Mouse (Mus musculus): ENCODE results near the gene Depp1. TPM values are rescaled to one million over a fixed set of nuclear protein-coding genes. Genes with fewer than 3 reads are reported as not detected.

The Depp1 gene
- polyA plus RNA-seq, 2 experiments = 13.8 to 27.7 TPM

DNA sequence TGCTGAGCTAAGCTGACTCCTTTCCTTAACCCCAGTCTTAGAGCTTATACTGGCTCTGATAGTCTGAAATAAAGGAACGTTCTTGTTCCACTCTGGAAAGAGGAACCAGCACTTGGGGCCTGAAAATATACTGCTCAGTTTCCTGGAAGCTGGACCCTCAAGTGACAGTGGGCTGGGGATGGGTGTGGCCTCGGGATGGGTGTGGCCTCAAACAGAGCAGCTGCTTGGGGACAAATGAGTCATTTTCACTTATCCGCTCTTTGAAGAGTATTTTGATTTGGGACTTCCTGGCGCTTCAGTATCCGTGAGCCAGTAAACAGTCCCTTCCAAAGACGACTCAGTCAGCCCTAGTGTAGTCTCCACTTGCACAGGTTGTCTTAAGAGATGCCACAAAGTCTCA is 31.9 kb downstream of the Depp1 start:
- Histone ChIP-seq H3K4me1 (ENCODE audit: control insufficient read depth, insufficient read depth, low read length) (no peaks in the 10 kb centered on the region), H3K4me3 (replicated peaks; ENCODE audit: low read length) (no peak overlapping the region), H3K36me3 (ENCODE audit: control insufficient read depth, insufficient read depth, low read length) (no peaks in the 10 kb centered on the region), H3K27ac (replicated peaks; ENCODE audit: low read depth, low read length) (no peak overlapping the region), H3K9ac (ENCODE audit: low read depth, low read length, severe bottlenecking) (no peak overlapping the region), H3K4me2 (replicated peaks; ENCODE audit: low read depth, low read length, severe bottlenecking) (no peak overlapping the region), H3K27me3 (ENCODE audit: control insufficient read depth, insufficient read depth, low read length) (no peaks in the 10 kb centered on the region), H3K9me3 (ENCODE audit: control insufficient read depth, low read length) (no peaks in the 10 kb centered on the region)
- no peak for DNase-seq (ENCODE audit: low spot score)
- 45% methylated on average over 6 of the region's 6 CpGs for WGBS
- no peak for TF ChIP-seq POLR2A (IDR thresholded peaks at IDR 0.05; ENCODE audit: borderline replicate concordance, extremely low read depth, insufficient read depth, insufficient read length)
- no peak for ATAC-seq (ENCODE audit: low FRiP score, low read depth)

DNA sequence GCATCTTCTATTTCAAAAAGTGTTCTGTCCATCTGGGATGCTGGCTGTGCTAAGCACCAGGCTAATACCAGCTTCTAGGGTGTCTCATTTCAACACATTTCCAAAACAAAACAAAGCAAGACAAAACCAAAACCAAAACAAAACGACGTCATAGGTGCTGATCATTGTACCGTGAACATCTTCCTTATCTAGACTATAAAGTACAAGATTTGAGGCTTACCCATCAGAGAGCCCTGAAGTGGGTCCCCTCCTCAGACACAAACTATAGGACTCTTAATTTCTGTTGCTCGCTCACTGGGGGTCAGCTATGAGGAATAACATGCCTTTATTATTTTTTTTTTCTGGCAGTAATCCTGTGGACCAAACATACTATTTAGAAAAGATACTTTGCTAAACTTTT is 43.2 kb downstream of the Depp1 start:
- H3K27me3 ChIP-seq (ENCODE audit: control insufficient read depth, insufficient read depth, low read length) = no peaks in the 10 kb centered on the region
- H3K4me1 ChIP-seq (ENCODE audit: control insufficient read depth, insufficient read depth, low read length) = no peaks in the 10 kb centered on the region
- no peak overlapping the region for H3K27ac ChIP-seq (replicated peaks; ENCODE audit: low read depth, low read length)
- 87% methylated on average over 4 of the region's 4 CpGs for WGBS
- no peaks in the 10 kb centered on the region for H3K9me3 ChIP-seq (ENCODE audit: control insufficient read depth, low read length)
- no peak overlapping the region for H3K4me3 ChIP-seq (replicated peaks; ENCODE audit: low read length)
- H3K4me2 ChIP-seq (replicated peaks; ENCODE audit: low read depth, low read length, severe bottlenecking) = no peak overlapping the region
- no peaks in the 10 kb centered on the region for H3K36me3 ChIP-seq (ENCODE audit: control insufficient read depth, insufficient read depth, low read length)
- DNase-seq (ENCODE audit: low spot score) = no peak
- ATAC-seq (ENCODE audit: low FRiP score, low read depth) = no peak
- H3K9ac ChIP-seq (ENCODE audit: low read depth, low read length, severe bottlenecking) = no peak overlapping the region
- TF ChIP-seq POLR2A (IDR thresholded peaks at IDR 0.05; ENCODE audit: borderline replicate concordance, extremely low read depth, insufficient read depth, insufficient read length) = no peak

DNA sequence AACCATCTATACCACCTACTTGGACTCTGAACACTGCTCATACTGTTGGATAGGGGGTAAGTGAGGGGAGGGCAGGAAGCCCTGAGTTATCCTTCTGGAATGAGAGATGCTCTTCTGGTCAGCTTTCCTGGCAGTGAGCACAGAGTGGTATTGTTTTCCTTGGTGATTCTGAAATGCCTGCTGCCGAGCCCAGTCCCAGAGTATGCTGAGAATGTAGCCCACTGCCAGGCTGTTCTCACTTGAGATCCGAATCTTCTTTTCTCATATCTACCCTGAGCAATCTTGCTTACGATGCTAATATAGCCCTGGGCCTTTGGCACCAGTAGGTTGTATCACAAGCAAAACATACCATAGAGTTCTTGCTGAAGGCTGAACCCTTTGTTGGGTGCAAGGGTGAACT is 43.9 kb downstream of the Depp1 start:
- no peak overlapping the region for H3K27ac ChIP-seq (replicated peaks; ENCODE audit: low read depth, low read length)
- H3K9ac ChIP-seq (ENCODE audit: low read depth, low read length, severe bottlenecking) = no peak overlapping the region
- no peaks in the 10 kb centered on the region for H3K4me1 ChIP-seq (ENCODE audit: control insufficient read depth, insufficient read depth, low read length)
- H3K27me3 ChIP-seq (ENCODE audit: control insufficient read depth, insufficient read depth, low read length) = no peaks in the 10 kb centered on the region
- TF ChIP-seq POLR2A (IDR thresholded peaks at IDR 0.05; ENCODE audit: borderline replicate concordance, extremely low read depth, insufficient read depth, insufficient read length) = no peak
- H3K4me3 ChIP-seq (replicated peaks; ENCODE audit: low read length) = no peak overlapping the region
- ATAC-seq (ENCODE audit: low FRiP score, low read depth) = no peak
- no peaks in the 10 kb centered on the region for H3K36me3 ChIP-seq (ENCODE audit: control insufficient read depth, insufficient read depth, low read length)
- WGBS = 85% methylated on average over 3 of the region's 3 CpGs
- H3K4me2 ChIP-seq (replicated peaks; ENCODE audit: low read depth, low read length, severe bottlenecking) = no peak overlapping the region
- DNase-seq (ENCODE audit: low spot score) = no peak
- H3K9me3 ChIP-seq (ENCODE audit: control insufficient read depth, low read length) = no peaks in the 10 kb centered on the region

DNA sequence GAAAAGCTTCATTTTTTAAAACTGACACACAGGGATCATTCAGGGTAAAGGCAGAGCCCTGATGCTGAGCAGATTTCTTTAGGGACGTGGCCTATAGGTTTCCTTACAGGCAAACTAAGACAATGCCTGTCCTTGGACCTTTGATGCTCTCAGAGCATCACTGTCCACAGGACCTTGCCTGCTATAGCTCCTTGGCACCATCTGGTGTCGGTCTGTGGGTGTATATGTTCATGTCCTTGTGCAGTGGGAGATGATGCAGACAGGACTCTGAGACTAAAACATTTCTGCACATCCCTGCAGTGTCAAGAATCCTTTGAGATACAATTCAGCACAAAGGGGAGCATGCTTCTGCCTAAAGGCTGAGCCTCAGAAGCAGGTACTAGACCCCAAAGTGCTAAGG is 47.0 kb downstream of the Depp1 start:
- H3K9me3 ChIP-seq (ENCODE audit: control insufficient read depth, low read length) = no peaks in the 10 kb centered on the region
- no peak for ATAC-seq (ENCODE audit: low FRiP score, low read depth)
- no peak overlapping the region for H3K4me3 ChIP-seq (replicated peaks; ENCODE audit: low read length)
- no peak overlapping the region for H3K4me2 ChIP-seq (replicated peaks; ENCODE audit: low read depth, low read length, severe bottlenecking)
- H3K9ac ChIP-seq (ENCODE audit: low read depth, low read length, severe bottlenecking) = no peak overlapping the region
- no peak for DNase-seq (ENCODE audit: low spot score)
- H3K27me3 ChIP-seq (ENCODE audit: control insufficient read depth, insufficient read depth, low read length) = no peaks in the 10 kb centered on the region
- H3K27ac ChIP-seq (replicated peaks; ENCODE audit: low read depth, low read length) = no peak overlapping the region
- H3K4me1 ChIP-seq (ENCODE audit: control insufficient read depth, insufficient read depth, low read length) = no peaks in the 10 kb centered on the region
- TF ChIP-seq POLR2A (IDR thresholded peaks at IDR 0.05; ENCODE audit: borderline replicate concordance, extremely low read depth, insufficient read depth, insufficient read length) = no peak
- no peaks in the 10 kb centered on the region for H3K36me3 ChIP-seq (ENCODE audit: control insufficient read depth, insufficient read depth, low read length)
- 59% methylated on average over 2 of the region's 2 CpGs for WGBS

DNA sequence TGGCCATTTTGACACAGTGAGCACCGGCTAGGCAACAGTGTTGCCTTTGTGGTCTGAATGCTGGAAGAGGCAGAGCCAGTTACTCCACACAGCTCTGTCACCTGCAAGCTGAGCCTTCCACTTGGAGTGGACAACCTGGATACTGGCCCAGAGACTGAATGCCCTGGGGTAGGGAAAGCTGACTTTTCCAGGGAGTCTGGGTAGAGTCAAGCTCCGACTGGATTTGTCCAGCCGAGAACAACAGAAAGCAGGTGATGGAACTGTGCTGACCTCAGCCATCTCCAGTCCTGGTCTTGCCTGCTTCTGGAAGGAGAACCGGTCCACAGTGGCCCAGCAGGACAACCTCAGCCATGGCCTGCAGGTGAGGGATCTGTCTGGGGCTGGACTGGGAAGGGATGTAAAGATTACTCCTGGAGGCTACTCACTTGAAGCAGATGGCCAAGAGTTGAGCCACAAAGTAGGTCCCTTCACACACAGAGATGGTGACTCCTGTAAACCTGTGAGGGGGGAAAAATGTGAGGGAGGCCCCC is 47.6 kb downstream of the Depp1 start:
- no peak overlapping the region for H3K27ac ChIP-seq (replicated peaks; ENCODE audit: low read depth, low read length)
- H3K9ac ChIP-seq (ENCODE audit: low read depth, low read length, severe bottlenecking) = no peak overlapping the region
- no peak overlapping the region for H3K4me3 ChIP-seq (replicated peaks; ENCODE audit: low read length)
- H3K36me3 ChIP-seq (ENCODE audit: control insufficient read depth, insufficient read depth, low read length) = no peaks in the 10 kb centered on the region
- DNase-seq (ENCODE audit: low spot score) (no peak), ATAC-seq (ENCODE audit: low FRiP score, low read depth) (no peak)
- no peak for TF ChIP-seq POLR2A (IDR thresholded peaks at IDR 0.05; ENCODE audit: borderline replicate concordance, extremely low read depth, insufficient read depth, insufficient read length)
- no peaks in the 10 kb centered on the region for H3K27me3 ChIP-seq (ENCODE audit: control insufficient read depth, insufficient read depth, low read length)
- 87% methylated on average over 4 of the region's 4 CpGs for WGBS
- H3K4me2 ChIP-seq (replicated peaks; ENCODE audit: low read depth, low read length, severe bottlenecking) = no peak overlapping the region
- no peaks in the 10 kb centered on the region for H3K4me1 ChIP-seq (ENCODE audit: control insufficient read depth, insufficient read depth, low read length)
- no peaks in the 10 kb centered on the region for H3K9me3 ChIP-seq (ENCODE audit: control insufficient read depth, low read length)

DNA sequence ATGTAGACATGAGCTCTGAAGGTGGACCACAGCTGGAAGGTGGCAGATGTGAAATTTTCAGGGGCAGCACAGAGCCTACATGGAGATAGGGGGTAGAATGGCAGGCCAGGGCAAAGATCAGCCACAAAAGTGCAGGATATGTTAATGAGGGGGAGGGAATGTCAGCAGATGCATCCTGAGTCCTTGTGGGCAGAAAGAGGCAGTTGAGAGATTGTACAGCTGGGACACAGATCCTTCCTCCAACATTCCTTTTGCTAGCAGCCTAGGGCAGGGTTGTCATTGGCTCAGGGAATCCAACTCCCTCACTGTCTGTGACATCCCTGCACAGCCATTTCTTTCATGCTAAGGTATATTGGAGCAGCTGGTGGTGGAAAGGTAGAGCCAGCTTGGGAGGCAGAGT is 50.4 kb downstream of the Depp1 start:
- H3K36me3 ChIP-seq (ENCODE audit: control insufficient read depth, insufficient read depth, low read length) = no peaks in the 10 kb centered on the region
- DNase-seq (ENCODE audit: low spot score) (no peak), ATAC-seq (ENCODE audit: low FRiP score, low read depth) (no peak)
- no peak overlapping the region for H3K9ac ChIP-seq (ENCODE audit: low read depth, low read length, severe bottlenecking)
- H3K9me3 ChIP-seq (ENCODE audit: control insufficient read depth, low read length) = no peaks in the 10 kb centered on the region
- H3K4me3 ChIP-seq (replicated peaks; ENCODE audit: low read length) = no peak overlapping the region
- H3K4me2 ChIP-seq (replicated peaks; ENCODE audit: low read depth, low read length, severe bottlenecking) = no peak overlapping the region
- no peak for TF ChIP-seq POLR2A (IDR thresholded peaks at IDR 0.05; ENCODE audit: borderline replicate concordance, extremely low read depth, insufficient read depth, insufficient read length)
- H3K27me3 ChIP-seq (ENCODE audit: control insufficient read depth, insufficient read depth, low read length) = no peaks in the 10 kb centered on the region
- H3K4me1 ChIP-seq (ENCODE audit: control insufficient read depth, insufficient read depth, low read length) = no peaks in the 10 kb centered on the region
- no peak overlapping the region for H3K27ac ChIP-seq (replicated peaks; ENCODE audit: low read depth, low read length)

Small RNA genes within 50 kb of the gene (microRNA-seq; reads per million reads assigned to microRNA genes)
- gene Mir7043 = not detected

Other genes starting within 250 kb of the Depp1 start
- gene Alox5, start 189.4 kb upstream of the Depp1 start, polyA plus RNA-seq (2012; rRNA removed) = 1.6 and 2.0 TPM in 2 replicates
- 3.9 and 4.1 TPM in 2 replicates for gene Alox5, start 189.4 kb upstream of the Depp1 start, polyA plus RNA-seq (2014; fragmentation: Nextera tagmentation; extraction: Ambion mirVana)
- gene Olfr211, start 161.5 kb upstream of the Depp1 start, polyA plus RNA-seq (2012; rRNA removed) = not detected in 2 replicates
- not detected in 2 replicates for gene Olfr211, start 161.5 kb upstream of the Depp1 start, polyA plus RNA-seq (2014; fragmentation: Nextera tagmentation; extraction: Ambion mirVana)
- 0.03 TPM in 1 of 2 replicates, not detected in the other for gene Olfr212, start 144.1 kb upstream of the Depp1 start, polyA plus RNA-seq (2012; rRNA removed)
- not detected in 2 replicates for gene Olfr212, start 144.1 kb upstream of the Depp1 start, polyA plus RNA-seq (2014; fragmentation: Nextera tagmentation; extraction: Ambion mirVana)
- gene Olfr213, start 112.2 kb upstream of the Depp1 start, polyA plus RNA-seq (2012; rRNA removed) = not detected in 2 replicates
- gene Olfr213, start 112.2 kb upstream of the Depp1 start, polyA plus RNA-seq (2014; fragmentation: Nextera tagmentation; extraction: Ambion mirVana) = not detected in 2 replicates
- gene Gm5580, start 99.5 kb upstream of the Depp1 start, polyA plus RNA-seq (2012; rRNA removed) = 0.10 and 0.14 TPM in 2 replicates
- gene Gm5580, start 99.5 kb upstream of the Depp1 start, polyA plus RNA-seq (2014; fragmentation: Nextera tagmentation; extraction: Ambion mirVana) = 0.41 and 0.50 TPM in 2 replicates
- gene Olfr214, start 96.4 kb upstream of the Depp1 start, polyA plus RNA-seq (2012; rRNA removed) = not detected in 2 replicates
- not detected in 2 replicates for gene Olfr214, start 96.4 kb upstream of the Depp1 start, polyA plus RNA-seq (2014; fragmentation: Nextera tagmentation; extraction: Ambion mirVana)
- gene Olfr215, start 66.4 kb upstream of the Depp1 start, polyA plus RNA-seq (2012; rRNA removed) = not detected in 2 replicates
- not detected in 2 replicates for gene Olfr215, start 66.4 kb upstream of the Depp1 start, polyA plus RNA-seq (2014; fragmentation: Nextera tagmentation; extraction: Ambion mirVana)
- gene Zfp422, start 21.6 kb upstream of the Depp1 start, polyA plus RNA-seq (2012; rRNA removed) = 109 and 128 TPM in 2 replicates
- gene Zfp422, start 21.6 kb upstream of the Depp1 start, polyA plus RNA-seq (2014; fragmentation: Nextera tagmentation; extraction: Ambion mirVana) = 166 and 184 TPM in 2 replicates
- gene Rassf4, start 23.3 kb downstream of the Depp1 start, polyA plus RNA-seq (2012; rRNA removed) = 5.9 and 6.0 TPM in 2 replicates
- 11.3 and 14.3 TPM in 2 replicates for gene Rassf4, start 23.3 kb downstream of the Depp1 start, polyA plus RNA-seq (2014; fragmentation: Nextera tagmentation; extraction: Ambion mirVana)
- gene Tmem72, start 66.3 kb downstream of the Depp1 start, polyA plus RNA-seq (2012; rRNA removed) = 0.03 and 0.17 TPM in 2 replicates
- 0.06 and 0.08 TPM in 2 replicates for gene Tmem72, start 66.3 kb downstream of the Depp1 start, polyA plus RNA-seq (2014; fragmentation: Nextera tagmentation; extraction: Ambion mirVana)

Measured in limb, embryonic 14.5 days (tissue).